17 mouse cellular contexts compared by ENCODE assay signal in genomic region chr2:4157396-4157795, GRCm38 (mm10).
A peak's percentile ranks its signal among the peaks of the same experiment; 100 is the strongest.
DNase-seq lines count a peak whose midpoint lies in the region; ATAC-seq lines count a peak whose summit lies in the region.
"Had no signal": no experiment of that assay in that cellular context is flagged by ENCODE, and none has a peak within 500 bp of the region (broad histone marks: within the 10 kb centered on the region; RNA-seq: fewer than 3 reads in every experiment).

No protein-coding gene starts in this region.

- no peak overlapping the region for H3K27ac ChIP-seq in midbrain, embryonic 14.5 days (replicated peaks; ENCODE audit: low read depth, low read length)
- H3K27ac ChIP-seq in midbrain, embryonic 13.5 days: no peak overlapping the region
- H3K27ac ChIP-seq: embryonic facial prominence, embryonic 13.5 days; forebrain, embryonic 13.5 days; forebrain, embryonic 15.5 days had no signal

- no peaks in the 10 kb centered on the region for H3K27me3 ChIP-seq in midbrain, embryonic 14.5 days (ENCODE audit: control insufficient read depth, insufficient read depth, low read length)
- no peaks in the 10 kb centered on the region for H3K27me3 ChIP-seq in midbrain, embryonic 13.5 days
- H3K27me3 ChIP-seq: embryonic facial prominence, embryonic 13.5 days; forebrain, embryonic 13.5 days; forebrain, embryonic 15.5 days had no signal

- H3K9me3 ChIP-seq in midbrain, embryonic 14.5 days (ENCODE audit: control insufficient read depth, low read length): no peaks in the 10 kb centered on the region
- no peaks in the 10 kb centered on the region for H3K9me3 ChIP-seq in midbrain, embryonic 13.5 days
- H3K9me3 ChIP-seq: embryonic facial prominence, embryonic 13.5 days; forebrain, embryonic 13.5 days; forebrain, embryonic 15.5 days had no signal

- no peaks in the 10 kb centered on the region for H3K36me3 ChIP-seq in midbrain, embryonic 14.5 days (ENCODE audit: control insufficient read depth, insufficient read depth, low read length)
- no peaks in the 10 kb centered on the region for H3K36me3 ChIP-seq in midbrain, embryonic 13.5 days
- H3K36me3 ChIP-seq: embryonic facial prominence, embryonic 13.5 days; forebrain, embryonic 15.5 days had no signal

- no peak overlapping the region for H3K4me3 ChIP-seq in midbrain, embryonic 14.5 days (replicated peaks; ENCODE audit: low read depth, low read length)
- no peak overlapping the region for H3K4me3 ChIP-seq in midbrain, embryonic 13.5 days (replicated peaks)
- H3K4me3 ChIP-seq: embryonic facial prominence, embryonic 13.5 days; forebrain, embryonic 13.5 days; forebrain, embryonic 15.5 days had no signal

- ATAC-seq in midbrain, embryonic 14.5 days (ENCODE audit: low FRiP score, low TSS enrichment): no peak
- ATAC-seq in midbrain, embryonic 13.5 days: no peak
- ATAC-seq in megakaryocyte-erythroid progenitor cell, adult 5-6 weeks (replicated peaks; ENCODE audit: low FRiP score, low TSS enrichment, poor library complexity, severe bottlenecking): no peak
- ATAC-seq: forebrain, embryonic 13.5 days; forebrain, embryonic 15.5 days; forebrain, postnatal 0 days had no signal

- 34% methylated on average over 4 of the region's 4 CpGs for WGBS in midbrain, embryonic 14.5 days
- WGBS in midbrain, embryonic 13.5 days: 45% methylated on average over 4 of the region's 4 CpGs

- H3K9ac ChIP-seq in midbrain, embryonic 14.5 days (replicated peaks; ENCODE audit: low read length): no peak overlapping the region
- no peak overlapping the region for H3K9ac ChIP-seq in midbrain, embryonic 13.5 days (replicated peaks)
- H3K9ac ChIP-seq: embryonic facial prominence, embryonic 13.5 days; forebrain, embryonic 13.5 days; forebrain, embryonic 15.5 days; forebrain, postnatal 0 days had no signal

- no peak overlapping the region for H3K4me2 ChIP-seq in midbrain, embryonic 14.5 days (ENCODE audit: low read length)
- H3K4me2 ChIP-seq in midbrain, embryonic 13.5 days (replicated peaks): no peak overlapping the region
- H3K4me2 ChIP-seq: embryonic facial prominence, embryonic 13.5 days; forebrain, embryonic 13.5 days; forebrain, embryonic 15.5 days had no signal

- peaks cover 29% of the 10 kb centered on the region for H3K4me1 ChIP-seq in midbrain, embryonic 14.5 days (ENCODE audit: control insufficient read depth, insufficient read depth, low read length)
- H3K4me1 ChIP-seq in midbrain, embryonic 13.5 days (replicated peaks): peaks cover 45% of the 10 kb centered on the region

- DNase-seq in midbrain, embryonic 14.5 days: peak; percentile 29
- peak; percentile 76 for DNase-seq in retina, embryonic 14.5 days (ENCODE audit: low spot score)
- DNase-seq in layer of hippocampus, adult 8-10 months (ENCODE audit: low spot score in 2 of 2): no peak
- DNase-seq: adrenal gland, adult 2 months; adrenal gland, postnatal 10 days; adrenal gland, postnatal 25 days; cerebellum, adult 11-12 months; cerebellum, adult 2 months; cerebellum, adult 9-10 months; cerebellum, postnatal 10 days; cerebellum, postnatal 25 days; forebrain, postnatal 0 days had no signal

Comparison
In these comparisons a context has a peak if more than half of its experiments do, and no peak if none do; other contexts are left out.
1. DNase-seq: peak in midbrain, embryonic 14.5 days (single experiment) and retina, embryonic 14.5 days (single experiment); none in layer of hippocampus, adult 8-10 months (0 of 2).